Mouse (Mus musculus) lung, postnatal 0 days (tissue): ENCODE measurements around the gene Dpyd. TPM values are rescaled to one million over a fixed set of nuclear protein-coding genes. Genes with fewer than 3 reads are reported as not detected.

Experiments
- ATAC-seq: fragments of 200-750 bp; cut with Nextera tagmentation; 2 replicates; pipeline ENCODE4 v1.8.0; 2017; ENCODE audit warnings: moderate library complexity
- DNase-seq: peaks from one replicate; pipeline ENCODE4 v3.0.0-alpha.2; 2016; ENCODE audit warnings: low spot score
- H3K27ac ChIP-seq: fragments of 300-500 bp; sonication (generic); 2 replicates; pipeline ENCODE4 v1.5.1; 2014; ENCODE audit warnings: antibody characterized with exemption, mild to moderate bottlenecking, low read length, mixed read lengths
- H3K27me3 ChIP-seq: fragments of 300-500 bp; sonication (generic); replicated peaks from 2 replicates; pipeline ENCODE4 v1.6.1; 2014; ENCODE audit warnings: low read length, mixed read lengths; ENCODE audit not compliant: insufficient read depth
- H3K36me3 ChIP-seq: fragments of 300-500 bp; sonication (generic); 2 replicates; pipeline ENCODE4 v1.6.1; 2014; ENCODE audit warnings: low read length, mixed read lengths; ENCODE audit not compliant: insufficient read depth
- H3K4me1 ChIP-seq: fragments of 300-500 bp; sonication (generic); 2 replicates; pipeline ENCODE4 v1.6.1; 2014; ENCODE audit warnings: antibody characterized with exemption, low read depth, low read length, mixed read lengths; ENCODE audit not compliant: insufficient read depth
- H3K4me2 ChIP-seq: fragments of 300-500 bp; sonication (generic); replicated peaks from 2 replicates; pipeline ENCODE4 v1.6.1; 2014; ENCODE audit warnings: low read depth, mild to moderate bottlenecking, low read length, moderate library complexity, mixed read lengths
- H3K4me3 ChIP-seq: fragments of 300-500 bp; sonication (generic); 2 replicates; pipeline ENCODE4 v1.5.1; 2014; ENCODE audit warnings: low read depth, low read length
- H3K9ac ChIP-seq: fragments of 300-500 bp; sonication (generic); replicated peaks from 2 replicates; pipeline ENCODE4 v1.6.1; 2014; ENCODE audit warnings: low read depth, mild to moderate bottlenecking
- H3K9me3 ChIP-seq: fragments of 300-500 bp; sonication (generic); 2 replicates; pipeline ENCODE4 v1.6.1; 2016; ENCODE audit warnings: low read length, mixed read lengths
- CTCF ChIP-seq: IDR thresholded peaks from 2 replicates; pipeline ENCODE4 v1.5.1; 2016; ENCODE audit warnings: antibody characterized with exemption, mild to moderate bottlenecking
- EP300 ChIP-seq: IDR thresholded peaks from 2 replicates; pipeline ENCODE4 v1.6.1; 2016; ENCODE audit warnings: antibody characterized with exemption, mild to moderate bottlenecking, control low read depth
- WGBS: fragments of 180-500 bp; shearing (Covaris S2); extraction: QIAGEN DNeasy Blood & Tissue Kit; methylation state at CpG from one replicate; pipeline ENCODE4 v1.1.7; 2014; 5-methylcytosine and 5-hydroxymethylcytosine counted together
- polyA plus RNA-seq: library from polyadenylated mRNA; unstranded; fragments of >200 nt; fragmentation: Nextera tagmentation; extraction: Ambion mirVana; gene quantifications from 2 replicates; pipeline ENCODE4 v1.2.1, GENCODE M21; 2015

Dpyd gene
- polyA plus RNA-seq, 1 experiment from 2014 or later = 10.0 TPM

GRCm38 (mm10) chr3:118562311-118562671 lies 362 bp downstream of the Dpyd start:
- Histone ChIP-seq H3K9me3 (no peaks in the 10 kb centered on the region), H3K4me1 (no peaks in the 10 kb centered on the region), H3K4me2 (peak overlapping the region; percentile 82), H3K27ac (no peak overlapping the region), H3K9ac (peak overlapping the region; percentile 36), H3K27me3 (no peaks in the 10 kb centered on the region), H3K4me3 (peak overlapping the region; percentile 64), H3K36me3 (no peaks in the 10 kb centered on the region)
- peak; percentile 45 for DNase-seq
- TF ChIP-seq EP300 (no peak), CTCF (no peak)
- WGBS = under 1% methylated on average over 15 of the region's 18 CpGs
- ATAC-seq = peak; percentile 78

- no peak for ATAC-seq
- H3K36me3 ChIP-seq = no peaks in the 10 kb centered on the region
- H3K4me1 ChIP-seq = no peaks in the 10 kb centered on the region
- H3K27ac ChIP-seq = no peak overlapping the region
- no peak overlapping the region for H3K4me2 ChIP-seq
- H3K9me3 ChIP-seq = no peaks in the 10 kb centered on the region
- no peak for DNase-seq
- H3K9ac ChIP-seq = no peak overlapping the region
- TF ChIP-seq CTCF = no peak
- TF ChIP-seq EP300 = no peak
- H3K4me3 ChIP-seq = no peak overlapping the region
- 64% methylated on average over 5 of the region's 5 CpGs for WGBS
- no peaks in the 10 kb centered on the region for H3K27me3 ChIP-seq
Measured at GRCm38 (mm10) chr3:118566779-118567178, 4.8 kb downstream of the Dpyd start.

GRCm38 (mm10) chr3:118570197-118570596 lies 8.3 kb downstream of the Dpyd start:
- no peaks in the 10 kb centered on the region for H3K4me1 ChIP-seq
- no peaks in the 10 kb centered on the region for H3K9me3 ChIP-seq
- H3K27ac ChIP-seq = no peak overlapping the region
- WGBS = 79% methylated on average over 7 of the region's 7 CpGs
- no peak overlapping the region for H3K9ac ChIP-seq
- H3K36me3 ChIP-seq = no peaks in the 10 kb centered on the region
- H3K4me2 ChIP-seq = no peak overlapping the region
- TF ChIP-seq CTCF (no peak), EP300 (no peak)
- DNase-seq (no peak), ATAC-seq (no peak)
- no peak overlapping the region for H3K4me3 ChIP-seq
- H3K27me3 ChIP-seq = no peaks in the 10 kb centered on the region

DNA sequence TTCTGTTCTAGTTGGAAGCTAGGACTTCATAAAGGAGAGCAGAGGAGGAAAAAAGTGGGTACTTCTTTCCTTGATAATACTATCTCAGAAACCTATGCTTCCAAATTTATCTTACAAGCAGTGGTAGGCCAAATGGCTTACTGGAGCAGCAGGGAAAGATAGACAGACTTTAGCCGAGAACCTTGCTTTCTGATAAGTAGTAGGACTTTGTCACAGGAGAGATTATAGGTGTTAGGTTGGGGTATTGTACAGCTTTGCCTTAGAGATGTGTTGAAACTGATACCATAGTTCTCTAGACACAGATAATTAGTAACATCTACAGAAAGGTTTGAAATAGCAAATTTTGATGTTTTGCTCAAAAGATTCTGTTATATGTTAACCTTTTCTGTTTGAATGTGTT lies 28.6 kb downstream of the Dpyd start:
- no peak for DNase-seq
- H3K4me1 ChIP-seq = no peaks in the 10 kb centered on the region
- no peak overlapping the region for H3K4me2 ChIP-seq
- no peaks in the 10 kb centered on the region for H3K36me3 ChIP-seq
- no peak overlapping the region for H3K27ac ChIP-seq
- 63% methylated on average over 1 of the region's 1 CpGs for WGBS
- no peak for ATAC-seq
- no peaks in the 10 kb centered on the region for H3K9me3 ChIP-seq
- no peak for TF ChIP-seq EP300
- H3K9ac ChIP-seq = no peak overlapping the region
- no peak overlapping the region for H3K4me3 ChIP-seq
- no peaks in the 10 kb centered on the region for H3K27me3 ChIP-seq

DNA sequence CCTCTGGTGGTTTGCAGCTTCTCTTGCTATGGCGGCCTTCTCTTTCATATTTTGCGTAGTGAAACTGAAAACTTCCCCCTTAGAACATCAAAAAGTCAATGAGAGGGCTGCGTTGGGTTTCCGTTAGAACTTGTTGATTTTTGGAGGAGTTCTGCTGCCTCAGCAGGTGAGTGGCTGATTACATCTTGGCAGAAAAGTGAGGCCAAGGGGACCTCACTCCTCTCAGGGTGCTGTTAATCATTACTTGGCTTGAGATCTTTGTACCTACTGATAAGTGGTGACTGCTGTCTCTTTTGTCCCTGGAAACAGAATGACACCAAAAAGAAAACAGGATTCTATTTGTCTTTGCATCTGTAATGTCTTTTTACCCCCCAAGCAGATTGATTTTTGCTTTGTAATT lies 32.9 kb downstream of the Dpyd start:
- Histone ChIP-seq H3K9ac (no peak overlapping the region), H3K27me3 (no peaks in the 10 kb centered on the region), H3K4me3 (no peak overlapping the region), H3K27ac (no peak overlapping the region), H3K36me3 (no peaks in the 10 kb centered on the region), H3K4me1 (no peaks in the 10 kb centered on the region), H3K9me3 (no peaks in the 10 kb centered on the region), H3K4me2 (no peak overlapping the region)
- ATAC-seq (no peak), DNase-seq (no peak)
- no peak for TF ChIP-seq CTCF
- no peak for TF ChIP-seq EP300
- WGBS = 52% methylated on average over 4 of the region's 4 CpGs

GRCm38 (mm10) chr3:118595693-118596092 lies 33.8 kb downstream of the Dpyd start:
- H3K4me1 ChIP-seq = no peaks in the 10 kb centered on the region
- DNase-seq = no peak
- H3K27me3 ChIP-seq = no peaks in the 10 kb centered on the region
- no peak overlapping the region for H3K9ac ChIP-seq
- H3K36me3 ChIP-seq = no peaks in the 10 kb centered on the region
- H3K27ac ChIP-seq = no peak overlapping the region
- ATAC-seq = no peak
- H3K9me3 ChIP-seq = no peaks in the 10 kb centered on the region
- WGBS = 47% methylated on average over 2 of the region's 2 CpGs
- no peak overlapping the region for H3K4me2 ChIP-seq
- H3K4me3 ChIP-seq = no peak overlapping the region
- TF ChIP-seq EP300 (no peak), CTCF (no peak)
